In the genomic region with DNA sequence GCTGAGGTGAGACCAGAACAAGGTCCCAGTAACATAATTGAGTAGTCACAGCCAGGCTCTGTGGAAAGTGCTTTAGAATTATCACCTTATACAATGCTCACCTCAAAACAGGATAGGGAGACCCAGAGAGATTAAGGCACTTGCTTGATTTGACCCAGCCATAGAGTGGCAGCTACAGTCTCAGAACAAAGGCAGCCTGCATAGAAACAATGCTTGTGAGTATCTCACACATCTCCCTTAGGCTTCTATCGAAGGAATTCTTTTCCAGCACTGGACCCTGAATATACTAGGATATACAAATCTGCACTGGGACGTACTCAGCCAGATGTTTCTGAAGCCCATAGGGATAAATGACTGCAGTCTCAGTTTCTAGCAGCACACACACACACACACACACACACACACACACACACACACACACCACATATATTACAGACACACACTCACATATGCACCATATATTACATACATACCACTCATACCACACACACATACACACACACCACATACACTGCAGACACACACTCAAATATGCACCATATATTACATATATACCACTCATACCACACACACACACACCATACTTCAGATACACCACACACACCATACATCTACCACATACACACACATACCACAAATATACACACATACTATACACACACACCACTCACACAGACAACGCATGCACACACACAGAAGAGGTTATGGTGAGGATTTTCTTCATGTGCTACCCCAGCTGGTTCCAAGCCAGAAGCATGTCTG, we compare ENCODE assay signal across 21 mouse cellular contexts. TPM values are rescaled to one million over a fixed set of nuclear protein-coding genes. Genes with fewer than 3 reads are reported as not detected.
A peak's percentile ranks its signal among the peaks of the same experiment; 100 is the strongest.
DNase-seq lines count a peak whose midpoint lies in the region; ATAC-seq and TF ChIP-seq lines count a peak whose summit lies in the region.
"Had no signal": no experiment of that assay in that cellular context is flagged by ENCODE, and none has a peak within 500 bp of the region (broad histone marks: within the 10 kb centered on the region; RNA-seq: fewer than 3 reads in every experiment).

No protein-coding gene starts in this region.

- no peak overlapping the region for H3K4me2 ChIP-seq in embryonic facial prominence, embryonic 15.5 days (replicated peaks)
- no peak overlapping the region for H3K4me2 ChIP-seq in midbrain, embryonic 12.5 days (replicated peaks)
- H3K4me2 ChIP-seq in midbrain, postnatal 0 days (ENCODE audit: low read depth, low read length, poor library complexity, severe bottlenecking): no peak overlapping the region
- no peak overlapping the region for H3K4me2 ChIP-seq in kidney, embryonic 14.5 days (replicated peaks; ENCODE audit: low read depth, low read length)
- H3K4me2 ChIP-seq: liver, embryonic 12.5 days had no signal

- no peak for TF ChIP-seq CTCF in midbrain, postnatal 0 days (IDR thresholded peaks at IDR 0.05)

- DNase-seq in heart, adult 11 months: peak; percentile 60
- no peak for DNase-seq in heart, postnatal 4 days
- no peak for DNase-seq in midbrain, postnatal 0 days (ENCODE audit: low spot score)
- DNase-seq: adrenal gland, postnatal 25 days; cerebellum, adult 11-12 months; cerebellum, adult 9-11 months; embryo, embryonic 11 days; gastrocnemius, postnatal 10 days; heart, postnatal 14 days; layer of hippocampus, postnatal 36 days; left cerebral cortex, postnatal 4 days; liver, postnatal 0 days; right cerebral cortex, postnatal 4 days; thymus, postnatal 4 days had no signal

- no peak overlapping the region for H3K9ac ChIP-seq in embryonic facial prominence, embryonic 15.5 days
- H3K9ac ChIP-seq in midbrain, embryonic 12.5 days (replicated peaks): no peak overlapping the region
- H3K9ac ChIP-seq in midbrain, postnatal 0 days (replicated peaks; ENCODE audit: low read length, poor library complexity, severe bottlenecking): no peak overlapping the region
- no peak overlapping the region for H3K9ac ChIP-seq in kidney, embryonic 14.5 days (ENCODE audit: low read depth, low read length)
- H3K9ac ChIP-seq: liver, embryonic 12.5 days; liver, postnatal 0 days had no signal

- H3K27me3 ChIP-seq in embryonic facial prominence, embryonic 15.5 days: no peaks in the 10 kb centered on the region
- H3K27me3 ChIP-seq in midbrain, embryonic 12.5 days: no peaks in the 10 kb centered on the region
- no peaks in the 10 kb centered on the region for H3K27me3 ChIP-seq in midbrain, postnatal 0 days (ENCODE audit: insufficient read depth, low read length)
- no peaks in the 10 kb centered on the region for H3K27me3 ChIP-seq in kidney, embryonic 14.5 days (ENCODE audit: control insufficient read depth, insufficient read depth, low read length)
- H3K27me3 ChIP-seq: liver, embryonic 12.5 days had no signal

- 84% methylated on average over 3 of the region's 3 CpGs for WGBS in embryonic facial prominence, embryonic 15.5 days
- 65% methylated on average over 3 of the region's 3 CpGs for WGBS in midbrain, embryonic 12.5 days
- 64% methylated on average over 3 of the region's 3 CpGs for WGBS in midbrain, postnatal 0 days
- 80% methylated on average over 3 of the region's 3 CpGs for WGBS in kidney, embryonic 14.5 days

- no peak overlapping the region for H3K27ac ChIP-seq in embryonic facial prominence, embryonic 15.5 days (replicated peaks)
- no peak overlapping the region; the same call in 1 of the 2 replicates for H3K27ac ChIP-seq in midbrain, embryonic 12.5 days (replicated peaks)
- no peak overlapping the region for H3K27ac ChIP-seq in midbrain, postnatal 0 days (ENCODE audit: low read depth, low read length)
- H3K27ac ChIP-seq in kidney, embryonic 14.5 days (ENCODE audit: low read depth, low read length): no peak overlapping the region
- H3K27ac ChIP-seq: liver, embryonic 12.5 days had no signal

- no peaks in the 10 kb centered on the region for H3K4me1 ChIP-seq in embryonic facial prominence, embryonic 15.5 days
- H3K4me1 ChIP-seq in midbrain, embryonic 12.5 days: no peaks in the 10 kb centered on the region
- H3K4me1 ChIP-seq in midbrain, postnatal 0 days (ENCODE audit: insufficient read depth, low read length): no peaks in the 10 kb centered on the region
- H3K4me1 ChIP-seq in kidney, embryonic 14.5 days (ENCODE audit: control insufficient read depth, insufficient read depth, low read length): no peaks in the 10 kb centered on the region
- H3K4me1 ChIP-seq: liver, embryonic 12.5 days had no signal

- 0 out of 2 replicates have a peak, but pooled peaks have one; percentile 24 for ATAC-seq in embryonic facial prominence, embryonic 15.5 days (ENCODE audit: insufficient number of reproducible peaks, low FRiP score, low TSS enrichment, low read depth)
- peak; percentile 62 for ATAC-seq in midbrain, embryonic 12.5 days (ENCODE audit: low FRiP score, low read depth)
- 0 out of 2 replicates have a peak, but pooled peaks have one; percentile 27 for ATAC-seq in midbrain, postnatal 0 days (ENCODE audit: low FRiP score)
- no peak for ATAC-seq in kidney, embryonic 14.5 days (ENCODE audit: low FRiP score, low TSS enrichment)
- ATAC-seq in monocyte, adult 5-6 weeks (replicated peaks; ENCODE audit: insufficient number of reproducible peaks, low FRiP score, low TSS enrichment, poor library complexity, severe bottlenecking): no peak
- ATAC-seq: CD4-positive, CD25-positive, alpha-beta regulatory T cell, adult 4 months; intestine, embryonic 16.5 days; liver, embryonic 12.5 days; liver, postnatal 0 days had no signal

- no peaks in the 10 kb centered on the region for H3K36me3 ChIP-seq in embryonic facial prominence, embryonic 15.5 days
- H3K36me3 ChIP-seq in midbrain, embryonic 12.5 days: no peaks in the 10 kb centered on the region
- H3K36me3 ChIP-seq in midbrain, postnatal 0 days (ENCODE audit: insufficient read depth, low read length): no peaks in the 10 kb centered on the region
- no peaks in the 10 kb centered on the region for H3K36me3 ChIP-seq in kidney, embryonic 14.5 days (ENCODE audit: control insufficient read depth, insufficient read depth, low read length)
- H3K36me3 ChIP-seq: liver, embryonic 12.5 days had no signal

- H3K4me3 ChIP-seq in embryonic facial prominence, embryonic 15.5 days (replicated peaks): no peak overlapping the region
- no peak overlapping the region for H3K4me3 ChIP-seq in midbrain, embryonic 12.5 days
- no peak overlapping the region for H3K4me3 ChIP-seq in midbrain, postnatal 0 days (ENCODE audit: low read depth, low read length)
- H3K4me3 ChIP-seq in kidney, embryonic 14.5 days (ENCODE audit: low read length): no peak overlapping the region
- H3K4me3 ChIP-seq: liver, embryonic 12.5 days had no signal

- no peaks in the 10 kb centered on the region for H3K9me3 ChIP-seq in embryonic facial prominence, embryonic 15.5 days (replicated peaks)
- no peaks in the 10 kb centered on the region for H3K9me3 ChIP-seq in midbrain, embryonic 12.5 days
- H3K9me3 ChIP-seq in midbrain, postnatal 0 days (ENCODE audit: low read length): no peaks in the 10 kb centered on the region
- no peaks in the 10 kb centered on the region for H3K9me3 ChIP-seq in kidney, embryonic 14.5 days (ENCODE audit: control insufficient read depth, low read length)
- H3K9me3 ChIP-seq: liver, embryonic 12.5 days had no signal

RNA-seq across cellular contexts. Expression of gene Glrx, which starts 20.5 kb away (rescaled TPM):
- total RNA-seq in heart, postnatal 4 days (2021): 10 to 100 TPM; 72.4 to 80.8 TPM
- 66.2 and 79.2 TPM in 2 replicates for polyA plus RNA-seq in embryonic facial prominence, embryonic 15.5 days (2015; fragmentation: Nextera tagmentation; extraction: Ambion mirVana)
- polyA plus RNA-seq in midbrain, embryonic 12.5 days (2016; fragmentation: Nextera tagmentation; extraction: Ambion mirVana): 25.0 and 26.2 TPM in 2 replicates
- 61.7 and 66.3 TPM in 2 replicates for total RNA-seq in midbrain, postnatal 0 days (2014; rRNA removed)
- 69.3 and 71.4 TPM in 2 replicates for polyA plus RNA-seq in midbrain, postnatal 0 days (2015; fragmentation: Nextera tagmentation; extraction: Ambion mirVana)
- polyA plus RNA-seq in kidney, embryonic 14.5 days (2014; fragmentation: Nextera tagmentation; extraction: Ambion mirVana): 36.4 and 42.5 TPM in 2 replicates
- total RNA-seq in monocyte, adult 5-6 weeks (2017): 11.9 to 36.7 TPM (median 19.7 TPM) in 3 replicates

Comparison
In these comparisons a context has a peak if more than half of its experiments do, and no peak if none do; other contexts are left out.
1. ATAC-seq: peak in embryonic facial prominence, embryonic 15.5 days (single experiment), midbrain, embryonic 12.5 days (single experiment) and midbrain, postnatal 0 days (single experiment); none in kidney, embryonic 14.5 days (single experiment) and monocyte, adult 5-6 weeks (single experiment).